Mouse (Mus musculus) heart, embryonic 14.5 days (tissue): ENCODE measurements at regions not wholly inside any gene's neighbourhood (a gene's known extent, or its start where the extent isn't known, plus 50 kb on each side); places are given as distances from the start of the nearest gene placed in this dataset.
A peak's percentile ranks its signal among the peaks of the same experiment; 100 is the strongest.

Source experiments
- ATAC-seq: fragments of 200-750 bp; cut with Nextera tagmentation; 2 replicates; pipeline ENCODE4 v1.8.0; 2017; ENCODE audit warnings: low read depth, moderate TSS enrichment; ENCODE audit not compliant: insufficient number of reproducible peaks, insufficient read depth, low FRiP score
- H3K27ac ChIP-seq, 2 experiments: fragments of 200-500 bp in 1 of 2; fragments of 300-500 bp in 1 of 2; sonication (generic) in 1 of 2; replicated peaks in 1 of 2; 2 replicates each; pipeline ENCODE4 v1.5.1; 2012 to 2014; ENCODE audit warnings: low read depth in 2 of 2, low read length in 2 of 2, control low read depth in 1 of 2, mild to moderate bottlenecking in 1 of 2, mixed read lengths in 1 of 2; ENCODE audit not compliant: control insufficient read depth in 1 of 2, insufficient read depth in 1 of 2
- H3K27me3 ChIP-seq: fragments of 300-500 bp; sonication (generic); 2 replicates; pipeline ENCODE4 v1.6.1; 2014; ENCODE audit warnings: mild to moderate bottlenecking, low read length, control low read depth; ENCODE audit not compliant: control insufficient read depth, insufficient read depth
- H3K36me3 ChIP-seq: fragments of 300-500 bp; sonication (generic); 2 replicates; pipeline ENCODE4 v1.6.1; 2014; ENCODE audit warnings: mild to moderate bottlenecking, control low read depth, low read length, mixed read lengths; ENCODE audit not compliant: control insufficient read depth, insufficient read depth
- H3K4me1 ChIP-seq, 2 experiments: fragments of 200-500 bp in 1 of 2; fragments of 300-500 bp in 1 of 2; sonication (generic) in 1 of 2; 2 replicates each; pipeline ENCODE4 v1.6.1; 2012 to 2014; ENCODE audit warnings: low read length in 2 of 2, control low read depth in 1 of 2, mixed read lengths in 1 of 2; ENCODE audit not compliant: control insufficient read depth in 2 of 2, insufficient read depth in 2 of 2
- H3K4me2 ChIP-seq: fragments of 300-500 bp; sonication (generic); 2 replicates; pipeline ENCODE4 v1.6.1; 2014; ENCODE audit warnings: mild to moderate bottlenecking, low read length
- H3K4me3 ChIP-seq, 2 experiments: fragments of 200-500 bp in 1 of 2; fragments of 300-500 bp in 1 of 2; sonication (generic) in 1 of 2; 2 replicates each; pipeline ENCODE4 v1.5.1; 2012 to 2014; ENCODE audit warnings: low read length in 2 of 2, mild to moderate bottlenecking in 2 of 2, control low read depth in 1 of 2, low read depth in 1 of 2, moderate library complexity in 1 of 2; ENCODE audit not compliant: control insufficient read depth in 1 of 2, insufficient read depth in 1 of 2
- H3K9ac ChIP-seq: fragments of 300-500 bp; sonication (generic); 2 replicates; pipeline ENCODE4 v1.6.1; 2014; ENCODE audit warnings: mild to moderate bottlenecking, low read length
- H3K9me3 ChIP-seq: fragments of 300-500 bp; sonication (generic); 2 replicates; pipeline ENCODE4 v1.6.1; 2016; ENCODE audit warnings: low read length, control low read depth; ENCODE audit not compliant: control insufficient read depth
- WGBS: fragments of 180-500 bp; shearing (Covaris S2); extraction: QIAGEN DNeasy Blood & Tissue Kit; methylation state at CpG from one replicate; pipeline ENCODE4 v1.1.7; 2014; 5-methylcytosine and 5-hydroxymethylcytosine counted together

DNA sequence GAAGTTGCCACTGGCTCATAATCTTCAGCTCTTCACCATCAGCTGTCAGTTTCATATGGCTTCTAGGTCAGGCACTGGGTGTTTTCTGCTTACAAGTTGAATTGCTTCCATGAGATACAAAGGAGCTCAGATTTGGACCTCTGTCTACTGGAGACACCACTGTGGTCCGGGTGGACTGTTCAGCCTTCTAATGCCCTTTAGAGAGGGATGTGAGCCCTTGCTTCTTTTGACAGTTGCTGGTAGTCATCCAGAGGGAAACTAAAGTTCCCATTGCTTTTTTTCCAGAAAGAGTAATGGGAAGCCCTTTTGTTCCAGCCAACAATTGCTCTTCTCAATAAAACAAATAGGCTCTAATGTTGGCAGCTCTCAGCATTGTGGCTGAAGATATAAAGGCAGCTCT lies 103.7 kb upstream of the Tab2 start:
- Histone ChIP-seq H3K36me3 (no peaks in the 10 kb centered on the region), H3K27me3 (no peaks in the 10 kb centered on the region), H3K9me3 (no peaks in the 10 kb centered on the region), H3K4me1 (no peaks in the 10 kb centered on the region; a peak in 1 of 4 replicates), H3K9ac (no peak overlapping the region), H3K4me2 (no peak overlapping the region), H3K4me3 (no peak overlapping the region), H3K27ac (no peak overlapping the region)
- no peak for ATAC-seq
- 86% methylated on average over 1 of the region's 1 CpGs for WGBS

DNA sequence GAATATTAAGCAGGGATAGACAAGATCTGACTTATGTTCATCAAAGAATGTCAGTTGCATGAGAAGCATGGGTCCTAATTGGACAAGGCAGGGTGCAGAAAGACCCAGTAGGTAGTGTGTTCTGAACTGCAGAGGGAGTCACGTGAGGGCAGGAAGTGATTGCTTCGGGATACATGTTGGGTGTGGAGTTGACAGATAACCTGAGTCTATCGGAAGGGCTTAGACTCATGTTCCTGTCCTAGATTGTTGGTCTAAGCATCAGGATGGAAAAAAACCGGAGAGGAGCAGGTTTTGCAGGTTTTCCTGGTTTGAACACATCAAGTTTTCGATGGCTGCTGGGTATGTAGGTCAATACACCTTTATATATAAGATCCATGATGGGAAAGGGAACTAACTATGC lies 101.8 kb upstream of the Tab2 start:
- Histone ChIP-seq H3K9ac (no peak overlapping the region), H3K27me3 (no peaks in the 10 kb centered on the region), H3K4me2 (no peak overlapping the region), H3K4me3 (no peak overlapping the region), H3K36me3 (no peaks in the 10 kb centered on the region), H3K27ac (no peak overlapping the region), H3K4me1 (no peaks in the 10 kb centered on the region; a peak in 1 of 4 replicates), H3K9me3 (no peaks in the 10 kb centered on the region)
- WGBS: 67% methylated on average over 5 of the region's 5 CpGs
- ATAC-seq: no peak

DNA sequence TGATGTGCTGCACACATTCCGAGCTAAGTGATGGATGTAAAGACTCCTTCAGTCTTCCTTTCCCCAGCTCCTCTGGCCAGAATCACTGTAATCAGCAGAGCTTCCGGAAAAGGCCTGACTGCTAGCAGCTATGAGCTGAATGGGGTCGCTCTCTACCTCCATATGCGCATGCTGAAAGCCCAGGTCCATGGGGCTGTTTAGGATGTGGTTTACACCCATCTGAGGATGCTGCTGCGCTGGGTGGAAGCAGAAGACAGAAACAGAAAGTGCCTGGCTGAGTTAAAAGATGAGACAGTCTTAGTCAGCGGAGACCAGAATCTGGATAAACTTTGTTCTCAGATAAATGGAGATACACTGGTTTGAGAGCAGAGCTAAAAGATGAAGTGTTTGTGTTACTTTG lies 99.3 kb upstream of the Tab2 start:
- Histone ChIP-seq H3K27me3 (no peaks in the 10 kb centered on the region), H3K4me1 (no peaks in the 10 kb centered on the region; a peak in 1 of 4 replicates), H3K36me3 (no peaks in the 10 kb centered on the region), H3K9ac (no peak overlapping the region), H3K9me3 (no peaks in the 10 kb centered on the region), H3K27ac (no peak overlapping the region), H3K4me2 (no peak overlapping the region), H3K4me3 (no peak overlapping the region)
- ATAC-seq: no peak
- WGBS: 62% methylated on average over 6 of the region's 6 CpGs

DNA sequence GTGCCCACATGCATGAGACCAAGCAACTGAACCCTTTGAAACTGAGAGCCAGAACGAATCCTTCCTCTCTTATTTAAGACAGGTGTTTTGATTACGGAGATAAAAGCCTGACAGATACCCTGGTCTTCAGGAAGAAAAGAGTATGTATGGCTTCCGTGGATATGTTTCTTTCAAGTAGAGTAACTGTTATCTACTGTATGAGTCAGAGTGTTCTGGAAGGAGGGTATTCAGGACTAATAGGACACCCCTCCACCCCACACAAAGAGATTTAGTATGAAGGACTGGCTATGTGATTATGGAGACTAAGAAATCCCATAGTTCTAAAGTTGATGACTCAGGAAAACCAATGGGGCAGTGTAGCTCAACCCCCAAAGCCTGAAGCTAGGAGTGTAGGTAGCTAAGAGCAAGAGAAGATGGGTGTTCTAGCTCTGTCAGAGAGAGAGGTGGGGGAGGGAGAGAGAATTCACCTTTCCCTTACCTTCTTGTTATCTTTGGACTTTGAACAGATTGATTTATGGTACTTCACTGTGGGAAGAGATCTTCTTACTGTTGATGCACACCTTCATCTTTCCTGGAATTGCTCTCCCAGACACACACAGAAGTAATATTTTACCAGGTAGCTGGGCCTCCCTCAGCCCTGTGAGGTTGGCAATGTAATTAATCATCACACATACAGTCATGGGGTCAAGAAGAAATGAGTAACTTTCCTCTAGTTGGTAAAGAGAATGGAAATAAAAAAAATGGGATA lies 87.6 kb upstream of the Tab2 start:
- H3K4me1 ChIP-seq: no peaks in the 10 kb centered on the region
- ATAC-seq: no peak
- 80% methylated on average over 3 of the region's 3 CpGs for WGBS
- H3K4me3 ChIP-seq: no peak overlapping the region
- no peak overlapping the region for H3K4me2 ChIP-seq
- H3K9ac ChIP-seq: no peak overlapping the region
- H3K9me3 ChIP-seq: no peaks in the 10 kb centered on the region
- H3K36me3 ChIP-seq: no peaks in the 10 kb centered on the region
- H3K27me3 ChIP-seq: no peaks in the 10 kb centered on the region
- no peak overlapping the region for H3K27ac ChIP-seq

DNA sequence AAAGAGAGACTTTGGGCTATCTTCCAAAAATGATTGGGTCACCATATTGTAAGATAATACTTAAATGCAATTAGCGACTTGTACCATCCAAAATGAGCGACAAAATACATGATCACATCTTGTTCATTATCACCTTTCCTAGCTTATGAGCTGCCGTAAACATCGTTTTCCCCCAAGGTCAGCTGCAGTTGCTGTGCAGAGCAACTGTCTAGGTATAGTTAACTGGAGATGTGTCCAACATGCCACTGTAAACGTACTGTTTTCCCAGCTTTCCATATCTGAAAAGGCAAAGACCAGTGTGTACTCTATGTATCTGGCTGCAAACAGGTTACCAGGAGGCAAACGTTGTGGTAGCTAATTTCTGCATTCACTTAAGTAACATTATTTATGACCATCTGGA lies 86.3 kb upstream of the Tab2 start:
- H3K9me3 ChIP-seq: no peaks in the 10 kb centered on the region
- H3K4me3 ChIP-seq: no peak overlapping the region
- H3K27me3 ChIP-seq: no peaks in the 10 kb centered on the region
- H3K4me2 ChIP-seq: no peak overlapping the region
- no peak overlapping the region for H3K9ac ChIP-seq
- no peaks in the 10 kb centered on the region for H3K36me3 ChIP-seq
- no peak for ATAC-seq
- H3K27ac ChIP-seq: no peak overlapping the region
- peaks cover 6 to 7% of the 10 kb centered on the region in 2 experiments; a peak in 3 of 4 replicates for H3K4me1 ChIP-seq
- 88% methylated on average over 6 of the region's 6 CpGs for WGBS

DNA sequence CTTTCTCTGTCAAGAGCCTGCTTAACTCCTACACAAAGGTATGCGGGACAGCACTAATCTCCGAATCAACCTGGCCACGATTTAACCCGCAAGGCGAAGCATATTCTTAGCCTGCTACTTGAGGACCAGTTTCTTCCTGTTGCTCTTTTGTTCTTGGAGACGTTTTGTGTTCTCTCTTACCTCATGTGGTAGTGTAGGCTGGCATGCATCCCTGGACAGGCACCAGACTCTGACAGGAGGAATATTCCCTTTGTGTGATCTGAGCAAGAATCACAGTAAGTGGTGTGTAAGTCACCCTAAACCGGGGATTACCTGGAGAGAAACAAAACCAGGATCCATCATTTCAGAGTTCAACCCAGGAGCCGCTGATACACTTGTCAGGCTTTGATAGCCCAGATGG lies 85.8 kb upstream of the Tab2 start:
- Histone ChIP-seq H3K9me3 (no peaks in the 10 kb centered on the region), H3K27ac (no peak overlapping the region), H3K36me3 (no peaks in the 10 kb centered on the region), H3K27me3 (no peaks in the 10 kb centered on the region), H3K4me2 (no peak overlapping the region), H3K4me3 (no peak overlapping the region), H3K4me1 (peaks cover 9% of the 10 kb centered on the region in 2 experiments; a peak in 3 of 4 replicates), H3K9ac (no peak overlapping the region)
- no peak for ATAC-seq
- 65% methylated on average over 8 of the region's 8 CpGs for WGBS

- Histone ChIP-seq H3K4me1 (peaks cover 11 to 14% of the 10 kb centered on the region in 2 experiments), H3K36me3 (no peaks in the 10 kb centered on the region), H3K27me3 (no peaks in the 10 kb centered on the region), H3K9ac (peak overlapping the region; percentile 49; the same call in 1 of the 2 replicates), H3K4me3 (peak overlapping the region in 1 of 2 experiments; percentile 6; a peak in 1 of 4 replicates), H3K4me2 (peak overlapping the region; percentile 53), H3K9me3 (no peaks in the 10 kb centered on the region), H3K27ac (peak overlapping the region in 1 of 2 experiments; percentile 7; a peak in 1 of 4 replicates)
- WGBS: 22% methylated on average over 5 of the region's 5 CpGs
- ATAC-seq: 0 out of 2 replicates have a peak, but pooled peaks have one; percentile 31
These were observed 82.1 kb upstream of the Tab2 start for GRCm38 (mm10) chr10:8037986-8038631.
